Mouse (Mus musculus) right cerebral cortex, postnatal 36 days (tissue): ENCODE results near the gene Tm9sf3.

Source experiments
- DNase-seq, 2 experiments: peaks; one replicate each; pipeline ENCODE4 v3.0.0; 2022; ENCODE audit warnings: low spot score in 2 of 2, mixed read lengths in 1 of 2

Tm9sf3 gene

GRCm38 (mm10) chr19:41262712-41263629 lies 826 bp downstream of the Tm9sf3 start:
- DNase-seq, result peak in 1 of 2 experiments; percentile 29

- no peak for DNase-seq
These were observed 3.1 kb downstream of the Tm9sf3 start for GRCm38 (mm10) chr19:41260736-41261135.

- no peak for DNase-seq
These were observed 4.5 kb downstream of the Tm9sf3 start for GRCm38 (mm10) chr19:41259256-41259655.

GRCm38 (mm10) chr19:41258707-41259106 lies 5.1 kb downstream of the Tm9sf3 start:
- no peak for DNase-seq

- DNase-seq, result no peak
These were observed 9.2 kb downstream of the Tm9sf3 start for GRCm38 (mm10) chr19:41254584-41254983.

- no peak for DNase-seq
These were observed 14.8 kb downstream of the Tm9sf3 start for GRCm38 (mm10) chr19:41248968-41249367.

- no peak for DNase-seq
These were observed 15.5 kb downstream of the Tm9sf3 start for GRCm38 (mm10) chr19:41248271-41248670.

GRCm38 (mm10) chr19:41246271-41246670 lies 17.5 kb downstream of the Tm9sf3 start:
- no peak for DNase-seq

- no peak for DNase-seq
These were observed 19.2 kb downstream of the Tm9sf3 start for GRCm38 (mm10) chr19:41244581-41244980.

- no peak for DNase-seq
These were observed 21.8 kb downstream of the Tm9sf3 start for GRCm38 (mm10) chr19:41241997-41242396.

- no peak for DNase-seq
These were observed 30.1 kb downstream of the Tm9sf3 start for GRCm38 (mm10) chr19:41233698-41234097.

GRCm38 (mm10) chr19:41208326-41208725 lies 55.5 kb downstream of the Tm9sf3 start:
- no peak for DNase-seq

- DNase-seq, result peak in 1 of 2 experiments; percentile 42
These were observed 56.9 kb downstream of the Tm9sf3 start, which contains the start of gene Tll2 for GRCm38 (mm10) chr19:41206811-41207344. Gene Tll2 (minus strand): TSS chr19:41206835.

- DNase-seq, result no peak
These were observed 57.6 kb downstream of the Tm9sf3 start for GRCm38 (mm10) chr19:41206041-41206810.

GRCm38 (mm10) chr19:41204159-41205081 lies 59.4 kb downstream of the Tm9sf3 start:
- peak in 1 of 2 experiments; percentile 12 for DNase-seq

- DNase-seq, result peak; percentile 53 to 67
These were observed 66.2 kb downstream of the Tm9sf3 start for GRCm38 (mm10) chr19:41197606-41198005.

GRCm38 (mm10) chr19:41193379-41193778 lies 70.4 kb downstream of the Tm9sf3 start:
- no peak for DNase-seq

- no peak for DNase-seq
These were observed 70.8 kb downstream of the Tm9sf3 start for GRCm38 (mm10) chr19:41192953-41193352.

- DNase-seq, result no peak
These were observed 72.1 kb downstream of the Tm9sf3 start for GRCm38 (mm10) chr19:41191724-41192123.

- no peak for DNase-seq
These were observed 72.8 kb downstream of the Tm9sf3 start for GRCm38 (mm10) chr19:41190876-41191434.

GRCm38 (mm10) chr19:41177331-41177730 lies 86.5 kb downstream of the Tm9sf3 start:
- DNase-seq, result no peak
